Mouse (Mus musculus) liver, embryonic 18 days (tissue): ENCODE data around the gene Trim13. TPM values are rescaled to one million over a fixed set of nuclear protein-coding genes. Genes with fewer than 3 reads are reported as not detected.

Experiments used
- polyA plus RNA-seq: library from polyadenylated mRNA; depleted of rRNA; stranded (reverse); fragments of >200 nt; gene quantifications from 2 replicates; pipeline ENCODE4 v1.2.3, GENCODE M21; 2012; rRNA removed

The Trim13 gene
- polyA plus RNA-seq: 1.7 and 2.5 TPM in 2 replicates

DNA sequence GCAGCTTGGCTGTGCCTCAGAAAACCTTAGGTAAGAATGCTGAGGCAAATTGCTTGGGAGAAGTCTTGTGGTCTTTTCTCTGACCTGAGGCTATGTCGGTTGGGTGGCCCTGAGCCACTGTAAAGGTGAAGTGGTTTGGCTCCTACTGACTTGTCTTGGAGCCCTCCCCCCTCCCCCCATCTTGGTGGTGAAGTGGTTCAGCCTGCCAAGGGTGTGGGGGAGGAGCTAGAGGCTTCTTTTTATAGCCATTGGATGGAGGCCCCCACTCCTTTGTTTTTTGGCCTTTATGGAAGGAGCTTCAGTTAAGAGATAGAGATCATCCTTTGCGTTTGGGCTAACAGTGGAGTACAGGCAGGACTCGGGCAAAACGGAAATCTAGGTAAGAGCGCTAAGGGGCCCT lies at the start of gene Trim13:
TSS of gene Trim13 (plus strand) at position 280 of the 400 bp plus-strand sequence.

DNA sequence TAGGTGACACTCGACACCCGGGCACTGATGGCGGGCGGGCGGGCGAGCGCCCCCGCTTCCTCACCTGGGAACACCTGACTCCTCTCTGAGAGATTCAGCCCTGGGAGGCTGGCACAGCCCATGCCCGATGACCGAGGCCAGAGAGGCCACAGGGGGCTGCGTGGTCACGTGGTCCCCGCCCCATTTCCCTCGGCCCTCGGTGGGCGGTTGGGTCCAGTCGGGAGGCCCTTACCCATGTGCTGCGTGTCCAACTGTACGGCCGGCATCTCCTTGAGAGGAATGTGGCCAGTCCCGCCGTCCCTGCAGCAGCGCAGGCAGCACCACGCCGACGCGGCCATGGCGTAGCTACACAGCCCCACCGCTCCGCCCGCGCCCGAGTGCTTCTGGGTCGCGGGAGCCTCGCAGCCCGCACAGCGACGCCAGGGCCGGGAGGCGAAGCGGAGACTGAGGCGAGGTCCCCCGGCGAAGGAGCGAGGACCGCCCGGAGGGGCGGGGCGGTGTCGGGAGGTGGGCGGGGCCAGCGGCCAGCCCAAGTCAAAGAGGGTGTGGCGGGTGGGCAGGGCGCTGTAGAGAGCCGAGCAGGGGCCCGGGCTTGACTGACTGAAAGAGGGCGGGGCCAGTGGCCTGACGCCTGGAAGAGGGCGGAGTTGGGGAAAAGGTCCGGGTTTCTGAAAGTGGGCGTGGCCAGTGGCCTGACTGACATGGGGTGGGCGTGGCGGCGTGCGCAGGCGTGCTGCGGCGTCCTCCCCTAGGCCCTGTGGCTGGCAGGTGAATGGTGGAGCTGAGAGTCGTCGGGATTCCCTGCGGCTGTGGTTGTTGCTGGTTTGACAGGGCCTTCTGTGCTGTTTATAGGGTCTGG lies 41.5 kb upstream of the Trim13 start, which contains the start of gene Spryd7:
TSS of gene Spryd7 (minus strand) at position 598 of the 859 bp plus-strand sequence.

DNA sequence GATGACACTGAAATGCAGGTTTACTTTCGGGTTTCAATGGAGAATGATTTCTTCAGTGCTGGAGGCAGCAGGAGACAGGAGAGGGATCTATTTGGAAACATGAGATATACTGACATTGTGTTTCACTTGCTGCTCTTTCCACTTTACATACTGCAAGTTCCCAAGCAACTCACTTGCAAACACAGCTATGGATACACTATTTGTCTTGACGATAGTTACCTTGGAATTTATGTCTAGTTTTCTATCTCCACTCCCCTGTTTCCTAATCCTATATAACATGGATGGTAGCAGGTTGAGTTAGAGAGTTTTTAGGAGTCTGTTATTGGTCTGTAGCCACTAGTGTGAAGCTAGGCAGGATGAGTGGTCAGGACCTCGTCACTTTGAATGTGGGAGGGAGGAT lies 9.1 kb downstream of the Trim13 start, which contains the start of gene Kcnrg:
TSS of gene Kcnrg (plus strand) at position 301 of the 400 bp plus-strand sequence.

Other genes starting within 250 kb of the Trim13 start
- gene Ebpl, start 237.8 kb upstream of the Trim13 start, polyA plus RNA-seq: 2.1 and 3.3 TPM in 2 replicates
- gene Kpna3, start 158.4 kb upstream of the Trim13 start, polyA plus RNA-seq: 8.5 and 9.0 TPM in 2 replicates
- gene Spryd7, start 41.4 kb upstream of the Trim13 start, polyA plus RNA-seq: 4.2 TPM in 2 replicates
- gene Kcnrg, start 9.2 kb downstream of the Trim13 start, polyA plus RNA-seq: 0.02 TPM in 2 replicates